Mouse (Mus musculus): ENCODE data around the gene Fam166a.

Fam166a gene

GRCm38 (mm10) chr2:25218445-25218844, at the start of gene Fam166a:
TSS of gene Fam166a (plus strand) at chr2:25218745.
- DNase-seq (ENCODE audit: low spot score) = no peak

GRCm38 (mm10) chr2:25169778-25170177, 48.8 kb upstream of the Fam166a start:
- DNase-seq (ENCODE audit: low spot score) = no peak

- DNase-seq (ENCODE audit: low spot score) = no peak
Measured at GRCm38 (mm10) chr2:25170326-25171100, 48.0 kb upstream of the Fam166a start.

GRCm38 (mm10) chr2:25171101-25171768, 47.3 kb upstream of the Fam166a start:
- no peak for DNase-seq (ENCODE audit: low spot score)

- peak; percentile 68 for DNase-seq (ENCODE audit: low spot score)
Measured at GRCm38 (mm10) chr2:25171769-25172153, 46.8 kb upstream of the Fam166a start.

- DNase-seq (ENCODE audit: low spot score) = no peak
Measured at GRCm38 (mm10) chr2:25172629-25173028, 45.9 kb upstream of the Fam166a start.

- no peak for DNase-seq (ENCODE audit: low spot score)
Measured at GRCm38 (mm10) chr2:25173821-25174220, 44.7 kb upstream of the Fam166a start.

GRCm38 (mm10) chr2:25174866-25175689, 43.5 kb upstream of the Fam166a start:
- no peak for DNase-seq (ENCODE audit: low spot score)

- DNase-seq (ENCODE audit: low spot score) = no peak
Measured at GRCm38 (mm10) chr2:25175690-25176078, 42.9 kb upstream of the Fam166a start.

GRCm38 (mm10) chr2:25176573-25176972, 42.0 kb upstream of the Fam166a start:
- no peak for DNase-seq (ENCODE audit: low spot score)

- DNase-seq (ENCODE audit: low spot score) = no peak
Measured at GRCm38 (mm10) chr2:25177076-25177475, 41.5 kb upstream of the Fam166a start.

GRCm38 (mm10) chr2:25177685-25178084, 40.9 kb upstream of the Fam166a start:
- DNase-seq (ENCODE audit: low spot score) = no peak

GRCm38 (mm10) chr2:25178285-25178972, 40.1 kb upstream of the Fam166a start:
- DNase-seq (ENCODE audit: low spot score) = peak; percentile 62

GRCm38 (mm10) chr2:25179566-25180217, 38.9 kb upstream of the Fam166a start:
- no peak for DNase-seq (ENCODE audit: low spot score)

GRCm38 (mm10) chr2:25180478-25180903, 38.1 kb upstream of the Fam166a start, which contains the start of gene Nrarp:
TSS of gene Nrarp (plus strand) at chr2:25180758.
- DNase-seq (ENCODE audit: low spot score) = peak; percentile 96

- no peak for DNase-seq (ENCODE audit: low spot score)
Measured at GRCm38 (mm10) chr2:25180973-25181890, 37.3 kb upstream of the Fam166a start.

- no peak for DNase-seq (ENCODE audit: low spot score)
Measured at GRCm38 (mm10) chr2:25181891-25182397, 36.6 kb upstream of the Fam166a start.

- no peak for DNase-seq (ENCODE audit: low spot score)
Measured at GRCm38 (mm10) chr2:25182664-25183063, 35.9 kb upstream of the Fam166a start.

- no peak for DNase-seq (ENCODE audit: low spot score)
Measured at GRCm38 (mm10) chr2:25183336-25183735, 35.2 kb upstream of the Fam166a start.

- no peak for DNase-seq (ENCODE audit: low spot score)
Measured at GRCm38 (mm10) chr2:25184496-25184895, 34.0 kb upstream of the Fam166a start.
